Mouse (Mus musculus): ENCODE measurements around the gene Adamtsl4. TPM values are rescaled to one million over a fixed set of nuclear protein-coding genes. Genes with fewer than 3 reads are reported as not detected.
A peak's percentile ranks its signal among the peaks of the same experiment; 100 is the strongest.
"Not testable (repeated sequence)": the region's sequence is repeated elsewhere in the genome, so short reads cannot be mapped to it uniquely, and the experiment has no call there.

The Adamtsl4 gene
- polyA plus RNA-seq, 1 experiment from 2014 or later, result 3.9 TPM

GRCm38 (mm10) chr3:95658236-95658867 is 29.4 kb downstream of the Adamtsl4 start, which contains the start of gene Mcl1:
TSS of gene Mcl1 (plus strand) at chr3:95658788.
- 0% methylated on average over 43 of the region's 43 CpGs for WGBS
- no peaks in the 10 kb centered on the region for H3K9me3 ChIP-seq (ENCODE audit: low read length)

GRCm38 (mm10) chr3:95657711-95658110 is 30.0 kb downstream of the Adamtsl4 start:
- H3K27me3 ChIP-seq (ENCODE audit: insufficient read depth, low read length), result no peaks in the 10 kb centered on the region
- peak overlapping the region; percentile 74 for H3K4me2 ChIP-seq (replicated peaks; ENCODE audit: low read depth, low read length)
- 83% methylated on average over 3 of the region's 3 CpGs for WGBS
- peak overlapping the region; percentile 100 for H3K9ac ChIP-seq (replicated peaks; ENCODE audit: low read length)
- no peak for ATAC-seq (ENCODE audit: low FRiP score, low TSS enrichment)
- H3K9me3 ChIP-seq (ENCODE audit: low read length), result no peaks in the 10 kb centered on the region
- peak overlapping the region; percentile 99 for H3K27ac ChIP-seq (ENCODE audit: low read length)
- peaks cover 20% of the 10 kb centered on the region for H3K36me3 ChIP-seq (ENCODE audit: insufficient read depth, low read length)
- H3K4me1 ChIP-seq (ENCODE audit: insufficient read depth, low read length), result peaks cover 33% of the 10 kb centered on the region
- H3K4me3 ChIP-seq (ENCODE audit: low read length), result peak overlapping the region; percentile 99

More at GRCm38 (mm10) chr3:95658236-95658867, 29.4 kb downstream of the Adamtsl4 start, which contains the start of gene Mcl1:
- ATAC-seq (ENCODE audit: low FRiP score, low TSS enrichment), result peak; percentile 97
- H3K4me2 ChIP-seq (replicated peaks; ENCODE audit: low read depth, low read length), result peak within 1 kb of the TSS; percentile 80
- no peaks in the 10 kb centered on the region for H3K27me3 ChIP-seq (ENCODE audit: insufficient read depth, low read length)
- peak within 1 kb of the TSS; percentile 99 for H3K27ac ChIP-seq (ENCODE audit: low read length)
- peaks cover 22% of the 10 kb centered on the region for H3K36me3 ChIP-seq (ENCODE audit: insufficient read depth, low read length)
- peak within 1 kb of the TSS; percentile 99 for H3K4me3 ChIP-seq (ENCODE audit: low read length)
- H3K4me1 ChIP-seq (ENCODE audit: insufficient read depth, low read length), result peaks cover 36% of the 10 kb centered on the region
- peak within 1 kb of the TSS; percentile 100 for H3K9ac ChIP-seq (replicated peaks; ENCODE audit: low read length)

- Histone ChIP-seq H3K36me3 (ENCODE audit: insufficient read depth, low read length) (peaks cover 14% of the 10 kb centered on the region), H3K4me2 (replicated peaks; ENCODE audit: low read depth, low read length) (no peak overlapping the region), H3K4me1 (ENCODE audit: insufficient read depth, low read length) (peaks cover 29% of the 10 kb centered on the region), H3K9me3 (ENCODE audit: low read length) (no peaks in the 10 kb centered on the region), H3K9ac (replicated peaks; ENCODE audit: low read length) (no peak overlapping the region), H3K4me3 (ENCODE audit: low read length) (no peak overlapping the region), H3K27me3 (ENCODE audit: insufficient read depth, low read length) (no peaks in the 10 kb centered on the region), H3K27ac (ENCODE audit: low read length) (no peak overlapping the region)
- ATAC-seq (ENCODE audit: low FRiP score, low TSS enrichment), result no peak
- 91% methylated on average over 3 of the region's 3 CpGs for WGBS
Observed at GRCm38 (mm10) chr3:95657108-95657507, 30.6 kb downstream of the Adamtsl4 start.

DNA sequence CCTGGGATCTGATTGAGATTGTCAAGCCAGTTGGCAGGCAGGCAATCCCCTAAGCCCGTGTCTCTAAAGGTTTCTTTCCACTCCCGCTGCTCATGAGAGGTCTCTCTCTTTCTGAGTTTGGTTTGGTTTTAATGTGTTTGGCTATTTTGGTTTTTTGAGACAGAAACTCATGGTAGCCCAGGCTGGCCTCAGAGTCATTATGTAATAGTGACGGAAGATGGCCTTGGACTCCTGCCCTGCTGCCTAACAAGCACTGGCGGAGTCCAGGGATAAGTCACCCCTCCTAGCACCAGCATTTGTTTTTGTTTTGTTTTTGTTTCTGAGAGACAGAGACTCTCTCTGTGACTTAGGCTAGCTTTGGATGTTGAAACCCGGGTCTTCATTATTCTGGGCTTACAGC is 32.3 kb downstream of the Adamtsl4 start:
- Histone ChIP-seq H3K9me3 (ENCODE audit: low read length) (no peaks in the 10 kb centered on the region), H3K9ac (replicated peaks; ENCODE audit: low read length) (no peak overlapping the region), H3K27me3 (ENCODE audit: insufficient read depth, low read length) (no peaks in the 10 kb centered on the region), H3K27ac (ENCODE audit: low read length) (no peak overlapping the region), H3K4me3 (ENCODE audit: low read length) (no peak overlapping the region), H3K4me2 (replicated peaks; ENCODE audit: low read depth, low read length) (no peak overlapping the region), H3K4me1 (ENCODE audit: insufficient read depth, low read length) (peaks cover 21% of the 10 kb centered on the region), H3K36me3 (ENCODE audit: insufficient read depth, low read length) (0 out of 2 replicates have a peak, but pooled peaks cover 2% of the 10 kb centered on the region)
- 92% methylated on average over 5 of the region's 5 CpGs for WGBS
- no peak for ATAC-seq (ENCODE audit: low FRiP score, low TSS enrichment)

- not testable (repeated sequence) for H3K27ac ChIP-seq (ENCODE audit: low read length); H3K36me3 ChIP-seq (ENCODE audit: insufficient read depth, low read length); H3K4me3 ChIP-seq (ENCODE audit: low read length); H3K4me2 ChIP-seq (replicated peaks; ENCODE audit: low read depth, low read length); H3K9me3 ChIP-seq (ENCODE audit: low read length); H3K9ac ChIP-seq (replicated peaks; ENCODE audit: low read length); H3K27me3 ChIP-seq (ENCODE audit: insufficient read depth, low read length); ATAC-seq (ENCODE audit: low FRiP score, low TSS enrichment)
- H3K4me1 ChIP-seq (ENCODE audit: insufficient read depth, low read length), result peaks cover 20% of the 10 kb centered on the region
- WGBS, result 78% methylated on average over 3 of the region's 3 CpGs
Observed at GRCm38 (mm10) chr3:95654371-95654770, 33.3 kb downstream of the Adamtsl4 start.

- H3K9me3 ChIP-seq (ENCODE audit: low read length), result no peaks in the 10 kb centered on the region
- H3K4me2 ChIP-seq (replicated peaks; ENCODE audit: low read depth, low read length), result no peak overlapping the region
- 37% methylated on average over 11 of the region's 11 CpGs for WGBS
- H3K4me1 ChIP-seq (ENCODE audit: insufficient read depth, low read length), result peaks cover 20% of the 10 kb centered on the region
- no peak overlapping the region for H3K4me3 ChIP-seq (ENCODE audit: low read length)
- ATAC-seq (ENCODE audit: low FRiP score, low TSS enrichment), result no peak
- H3K9ac ChIP-seq (replicated peaks; ENCODE audit: low read length), result no peak overlapping the region; the same call in 1 of the 2 replicates
- H3K27ac ChIP-seq (ENCODE audit: low read length), result peak overlapping the region; percentile 17; the same call in 1 of the 2 replicates
- no peaks in the 10 kb centered on the region for H3K36me3 ChIP-seq (ENCODE audit: insufficient read depth, low read length)
- H3K27me3 ChIP-seq (ENCODE audit: insufficient read depth, low read length), result no peaks in the 10 kb centered on the region
Observed at GRCm38 (mm10) chr3:95653473-95654034, 34.2 kb downstream of the Adamtsl4 start.

DNA sequence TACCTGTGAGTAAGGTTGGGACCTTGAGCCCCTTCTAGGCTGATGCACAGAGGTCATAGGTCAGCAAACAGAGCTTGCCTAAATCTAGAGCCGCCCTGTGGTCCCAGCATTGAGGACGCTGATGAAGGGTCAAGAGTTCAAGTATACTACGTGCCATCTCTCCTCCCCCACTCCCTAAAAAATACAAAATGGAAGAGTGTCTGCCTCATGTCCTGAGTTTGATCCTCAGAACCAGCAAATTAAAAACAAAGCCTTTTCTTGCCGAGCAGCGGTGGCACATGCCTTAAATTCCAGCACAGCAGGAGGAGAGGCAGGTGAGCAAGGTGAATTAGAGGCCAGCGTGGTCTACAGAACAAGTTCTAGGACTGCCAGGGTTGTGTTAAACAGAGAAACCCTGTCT is 34.8 kb downstream of the Adamtsl4 start:
- Histone ChIP-seq H3K4me2 (replicated peaks; ENCODE audit: low read depth, low read length) (no peak overlapping the region), H3K9ac (replicated peaks; ENCODE audit: low read length) (no peak overlapping the region), H3K9me3 (ENCODE audit: low read length) (no peaks in the 10 kb centered on the region), H3K27me3 (ENCODE audit: insufficient read depth, low read length) (no peaks in the 10 kb centered on the region), H3K4me1 (ENCODE audit: insufficient read depth, low read length) (peaks cover 20% of the 10 kb centered on the region), H3K27ac (ENCODE audit: low read length) (no peak overlapping the region), H3K4me3 (ENCODE audit: low read length) (no peak overlapping the region), H3K36me3 (ENCODE audit: insufficient read depth, low read length) (no peaks in the 10 kb centered on the region)
- no peak for ATAC-seq (ENCODE audit: low FRiP score, low TSS enrichment)
- WGBS, result 32% methylated on average over 6 of the region's 6 CpGs

DNA sequence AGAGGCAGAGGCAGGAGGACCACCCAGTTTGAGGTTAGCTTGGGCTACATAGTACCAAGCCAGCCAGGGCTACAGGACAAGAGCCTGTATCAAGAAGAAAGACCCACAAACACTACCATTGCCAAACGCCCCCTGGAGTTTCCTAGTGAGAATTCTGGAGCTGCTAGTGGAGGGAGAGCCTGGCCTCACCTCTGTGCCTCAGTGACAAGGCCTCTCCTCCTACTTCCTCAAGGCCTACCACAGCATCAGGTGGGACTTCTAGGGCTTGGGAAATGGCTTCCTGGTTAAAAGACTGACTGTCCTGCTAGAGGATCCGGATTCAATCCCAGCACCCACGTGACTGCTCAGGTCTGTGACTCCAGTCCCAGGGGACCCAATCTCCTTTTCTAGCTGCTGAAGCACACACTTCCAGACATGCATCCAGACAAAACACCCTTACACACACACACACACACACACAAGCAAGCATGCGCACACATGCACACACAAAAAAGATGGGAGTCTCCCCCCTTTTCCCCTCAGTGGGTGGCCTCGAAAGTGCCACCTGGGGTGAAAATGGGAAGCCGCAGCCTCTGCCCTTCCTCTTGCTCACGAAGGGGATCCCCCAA is 35.4 kb downstream of the Adamtsl4 start:
- no peaks in the 10 kb centered on the region for H3K36me3 ChIP-seq (ENCODE audit: insufficient read depth, low read length)
- 0 out of 2 replicates have a peak overlapping the region, but pooled peaks have one; percentile 16 for H3K9ac ChIP-seq (replicated peaks; ENCODE audit: low read length)
- no peak overlapping the region for H3K4me2 ChIP-seq (replicated peaks; ENCODE audit: low read depth, low read length)
- no peaks in the 10 kb centered on the region for H3K27me3 ChIP-seq (ENCODE audit: insufficient read depth, low read length)
- H3K4me1 ChIP-seq (ENCODE audit: insufficient read depth, low read length), result peaks cover 20% of the 10 kb centered on the region
- ATAC-seq (ENCODE audit: low FRiP score, low TSS enrichment), result no peak
- H3K27ac ChIP-seq (ENCODE audit: low read length), result no peak overlapping the region
- H3K4me3 ChIP-seq (ENCODE audit: low read length), result no peak overlapping the region
- H3K9me3 ChIP-seq (ENCODE audit: low read length), result no peaks in the 10 kb centered on the region
- WGBS, result 70% methylated on average over 7 of the region's 7 CpGs

GRCm38 (mm10) chr3:95651391-95652203 is 36.1 kb downstream of the Adamtsl4 start:
- Histone ChIP-seq H3K4me2 (replicated peaks; ENCODE audit: low read depth, low read length) (no peak overlapping the region), H3K27me3 (ENCODE audit: insufficient read depth, low read length) (no peaks in the 10 kb centered on the region), H3K9ac (replicated peaks; ENCODE audit: low read length) (no peak overlapping the region), H3K27ac (ENCODE audit: low read length) (peak overlapping the region; percentile 81; the same call in 1 of the 2 replicates), H3K9me3 (ENCODE audit: low read length) (no peaks in the 10 kb centered on the region), H3K4me1 (ENCODE audit: insufficient read depth, low read length) (peaks cover 20% of the 10 kb centered on the region), H3K4me3 (ENCODE audit: low read length) (no peak overlapping the region), H3K36me3 (ENCODE audit: insufficient read depth, low read length) (no peaks in the 10 kb centered on the region)
- no peak for ATAC-seq (ENCODE audit: low FRiP score, low TSS enrichment)
- WGBS, result 89% methylated on average over 16 of the region's 16 CpGs
